9 mouse cellular contexts compared by ENCODE assay signal in genomic region chr2:118897392-118897791, GRCm38 (mm10). TPM values are rescaled to one million over a fixed set of nuclear protein-coding genes. Genes with fewer than 3 reads are reported as not detected.
DNase-seq lines count a peak whose midpoint lies in the region; ATAC-seq and TF ChIP-seq lines count a peak whose summit lies in the region.
"Had no signal": no experiment of that assay in that cellular context is flagged by ENCODE, and none has a peak within 500 bp of the region (broad histone marks: within the 10 kb centered on the region; RNA-seq: fewer than 3 reads in every experiment).

No protein-coding gene starts in this region.

- no peaks in the 10 kb centered on the region for H3K9me3 ChIP-seq in kidney, postnatal 0 days (replicated peaks; ENCODE audit: low read length)
- H3K9me3 ChIP-seq in embryonic facial prominence, embryonic 13.5 days: no peaks in the 10 kb centered on the region
- H3K9me3 ChIP-seq in intestine, embryonic 14.5 days (ENCODE audit: control insufficient read depth, low read length): no peaks in the 10 kb centered on the region
- H3K9me3 ChIP-seq in midbrain, postnatal 0 days (ENCODE audit: low read length): no peaks in the 10 kb centered on the region

- H3K27ac ChIP-seq in kidney, postnatal 0 days: no peak overlapping the region
- no peak overlapping the region for H3K27ac ChIP-seq in embryonic facial prominence, embryonic 13.5 days
- H3K27ac ChIP-seq in intestine, embryonic 14.5 days (ENCODE audit: low read depth): no peak overlapping the region
- H3K27ac ChIP-seq in midbrain, postnatal 0 days (ENCODE audit: low read depth, low read length): no peak overlapping the region

- no peak for DNase-seq in kidney, postnatal 0 days (ENCODE audit: low spot score)
- DNase-seq in kidney, postnatal 25 days: no peak
- DNase-seq in intestine, embryonic 14.5 days (ENCODE audit: low spot score): no peak
- DNase-seq in midbrain, postnatal 0 days (ENCODE audit: low spot score): no peak
- no peak for DNase-seq in frontal cortex, postnatal 36 days (ENCODE audit: low spot score in 2 of 2)
- DNase-seq in left cerebral cortex, adult 8-10 months (ENCODE audit: low spot score in 2 of 2): no peak
- DNase-seq: lung, postnatal 14 days had no signal

- ATAC-seq in kidney, postnatal 0 days (replicated peaks; ENCODE audit: low FRiP score, low read depth): no peak
- ATAC-seq in embryonic facial prominence, embryonic 13.5 days (ENCODE audit: insufficient number of reproducible peaks, insufficient read depth, low FRiP score, low TSS enrichment, low read depth): no peak
- ATAC-seq in intestine, embryonic 14.5 days (replicated peaks; ENCODE audit: low FRiP score, low TSS enrichment, low read depth): no peak
- no peak for ATAC-seq in midbrain, postnatal 0 days (ENCODE audit: low FRiP score)
- no peak for ATAC-seq in CD4-positive, CD25-positive, alpha-beta regulatory T cell, adult 4 months

- 4% methylated on average over 7 of the region's 7 CpGs for WGBS in kidney, postnatal 0 days
- under 1% methylated on average over 7 of the region's 7 CpGs for WGBS in embryonic facial prominence, embryonic 13.5 days
- WGBS in intestine, embryonic 14.5 days: 5% methylated on average over 7 of the region's 7 CpGs
- 2% methylated on average over 7 of the region's 7 CpGs for WGBS in midbrain, postnatal 0 days

- TF ChIP-seq CTCF in kidney, postnatal 0 days (IDR thresholded peaks at IDR 0.05; ENCODE audit: low read depth): no peak
- no peak for TF ChIP-seq CTCF in midbrain, postnatal 0 days (IDR thresholded peaks at IDR 0.05)

- H3K9ac ChIP-seq in kidney, postnatal 0 days (ENCODE audit: low read depth, low read length): no peak overlapping the region
- H3K9ac ChIP-seq in embryonic facial prominence, embryonic 13.5 days: no peak overlapping the region
- no peak overlapping the region for H3K9ac ChIP-seq in intestine, embryonic 14.5 days (ENCODE audit: low read length)
- H3K9ac ChIP-seq in midbrain, postnatal 0 days (replicated peaks; ENCODE audit: low read length, poor library complexity, severe bottlenecking): 0 out of 2 replicates have a peak overlapping the region, but pooled peaks have one; percentile 34

- H3K4me2 ChIP-seq in kidney, postnatal 0 days (ENCODE audit: low read length): peak overlapping the region; percentile 78; the same call in 1 of the 2 replicates
- H3K4me2 ChIP-seq in embryonic facial prominence, embryonic 13.5 days: peak overlapping the region; percentile 76
- peak overlapping the region; percentile 92; the same call in 1 of the 2 replicates for H3K4me2 ChIP-seq in intestine, embryonic 14.5 days (ENCODE audit: low read length)
- peak overlapping the region; percentile 82 for H3K4me2 ChIP-seq in midbrain, postnatal 0 days (ENCODE audit: low read depth, low read length, poor library complexity, severe bottlenecking)

- peaks cover 9% of the 10 kb centered on the region; the same call in 1 of the 2 replicates for H3K4me1 ChIP-seq in kidney, postnatal 0 days (replicated peaks; ENCODE audit: insufficient read depth, low read length)
- H3K4me1 ChIP-seq in embryonic facial prominence, embryonic 13.5 days: peaks cover 38% of the 10 kb centered on the region
- H3K4me1 ChIP-seq in intestine, embryonic 14.5 days (replicated peaks; ENCODE audit: control insufficient read depth, insufficient read depth, low read length): peaks cover 15% of the 10 kb centered on the region; the same call in 1 of the 2 replicates
- H3K4me1 ChIP-seq in midbrain, postnatal 0 days (ENCODE audit: insufficient read depth, low read length): peaks cover 11% of the 10 kb centered on the region; the same call in 1 of the 2 replicates

- H3K4me3 ChIP-seq in kidney, postnatal 0 days (replicated peaks; ENCODE audit: low read depth, low read length): peak overlapping the region; percentile 42; the same call in 1 of the 2 replicates
- H3K4me3 ChIP-seq in embryonic facial prominence, embryonic 13.5 days: peak overlapping the region; percentile 53
- H3K4me3 ChIP-seq in intestine, embryonic 14.5 days (ENCODE audit: low read depth, low read length): no peak overlapping the region
- H3K4me3 ChIP-seq in midbrain, postnatal 0 days (ENCODE audit: low read depth, low read length): peak overlapping the region; percentile 41

- H3K36me3 ChIP-seq in kidney, postnatal 0 days (ENCODE audit: insufficient read depth, low read length): no peaks in the 10 kb centered on the region
- H3K36me3 ChIP-seq in embryonic facial prominence, embryonic 13.5 days: no peaks in the 10 kb centered on the region
- H3K36me3 ChIP-seq in intestine, embryonic 14.5 days (ENCODE audit: control insufficient read depth, insufficient read depth, low read length): no peaks in the 10 kb centered on the region
- no peaks in the 10 kb centered on the region for H3K36me3 ChIP-seq in midbrain, postnatal 0 days (ENCODE audit: insufficient read depth, low read length)

- peaks cover 47% of the 10 kb centered on the region for H3K27me3 ChIP-seq in kidney, postnatal 0 days (ENCODE audit: insufficient read depth, low read length)
- H3K27me3 ChIP-seq in embryonic facial prominence, embryonic 13.5 days: peaks cover 85% of the 10 kb centered on the region
- H3K27me3 ChIP-seq in intestine, embryonic 14.5 days (replicated peaks; ENCODE audit: control insufficient read depth, insufficient read depth, low read length): peaks cover 74% of the 10 kb centered on the region
- H3K27me3 ChIP-seq in midbrain, postnatal 0 days (ENCODE audit: insufficient read depth, low read length): peaks cover 56% of the 10 kb centered on the region

RNA-seq across cellular contexts. Expression of gene Bahd1, which starts 2.8 kb away (rescaled TPM):
- 3.3 TPM in 2 replicates for polyA plus RNA-seq in kidney, postnatal 0 days (2015; fragmentation: Nextera tagmentation; extraction: Ambion mirVana)
- polyA plus RNA-seq in embryonic facial prominence, embryonic 13.5 days (2015; fragmentation: Nextera tagmentation; extraction: Ambion mirVana): 4.0 and 4.1 TPM in 2 replicates
- 0.93 and 1.7 TPM in 2 replicates for polyA plus RNA-seq in intestine, embryonic 14.5 days (2014; fragmentation: Nextera tagmentation; extraction: Ambion mirVana)
- total RNA-seq in midbrain, postnatal 0 days (2014; rRNA removed): 22.0 and 28.6 TPM in 2 replicates
- polyA plus RNA-seq in midbrain, postnatal 0 days (2015; fragmentation: Nextera tagmentation; extraction: Ambion mirVana): 6.1 and 6.6 TPM in 2 replicates
- polyA plus RNA-seq in CD4-positive, CD25-positive, alpha-beta regulatory T cell, adult 4 months (2017; shearing (Covaris generic)): 1 to 10 TPM; 2.5 to 3.8 TPM
- total RNA-seq in left cerebral cortex, adult 8-10 months (2022): 10 to 100 TPM; 41.8 to 49.3 (median 42.6) TPM

RNA-seq across cellular contexts. Expression of gene Chst14, which starts 28.9 kb away (rescaled TPM):
- polyA plus RNA-seq in kidney, postnatal 0 days (2015; fragmentation: Nextera tagmentation; extraction: Ambion mirVana): 23.9 and 25.1 TPM in 2 replicates
- 48.8 and 54.9 TPM in 2 replicates for polyA plus RNA-seq in embryonic facial prominence, embryonic 13.5 days (2015; fragmentation: Nextera tagmentation; extraction: Ambion mirVana)
- 32.2 and 32.7 TPM in 2 replicates for polyA plus RNA-seq in intestine, embryonic 14.5 days (2014; fragmentation: Nextera tagmentation; extraction: Ambion mirVana)
- total RNA-seq in midbrain, postnatal 0 days (2014; rRNA removed): 4.9 TPM in 2 replicates
- polyA plus RNA-seq in midbrain, postnatal 0 days (2015; fragmentation: Nextera tagmentation; extraction: Ambion mirVana): 3.0 and 3.1 TPM in 2 replicates
- 1 to 10 TPM in 1 of 2 experiments, under 1 TPM in 1; 0.96 to 1.5 TPM for polyA plus RNA-seq in CD4-positive, CD25-positive, alpha-beta regulatory T cell, adult 4 months (2017; shearing (Covaris generic))
- total RNA-seq in left cerebral cortex, adult 8-10 months (2022): 1 to 10 TPM; 2.6 to 4.1 (median 3.3) TPM

RNA-seq across cellular contexts. Expression of gene Ivd, which starts 35.6 kb away (rescaled TPM):
- polyA plus RNA-seq in kidney, postnatal 0 days (2015; fragmentation: Nextera tagmentation; extraction: Ambion mirVana): 68.9 and 79.2 TPM in 2 replicates
- polyA plus RNA-seq in embryonic facial prominence, embryonic 13.5 days (2015; fragmentation: Nextera tagmentation; extraction: Ambion mirVana): 84.8 and 86.6 TPM in 2 replicates
- 51.6 and 51.9 TPM in 2 replicates for polyA plus RNA-seq in intestine, embryonic 14.5 days (2014; fragmentation: Nextera tagmentation; extraction: Ambion mirVana)
- total RNA-seq in midbrain, postnatal 0 days (2014; rRNA removed): 57.5 and 62.4 TPM in 2 replicates
- 50.7 and 54.9 TPM in 2 replicates for polyA plus RNA-seq in midbrain, postnatal 0 days (2015; fragmentation: Nextera tagmentation; extraction: Ambion mirVana)
- polyA plus RNA-seq in CD4-positive, CD25-positive, alpha-beta regulatory T cell, adult 4 months (2017; shearing (Covaris generic)): 10 to 100 TPM; 45.7 to 58.8 TPM
- 10 to 100 TPM; 72.7 to 88.6 (median 75.3) TPM for total RNA-seq in left cerebral cortex, adult 8-10 months (2022)
